Mouse (Mus musculus) erythroid progenitor cell, adult 5-6 weeks (primary cell): Measurements from ENCODE around the gene Prdx6b. TPM values are rescaled to one million over a fixed set of nuclear protein-coding genes. Genes with fewer than 3 reads are reported as not detected.
A peak's percentile ranks its signal among the peaks of the same experiment; 100 is the strongest.

Source experiments
- ATAC-seq: replicated peaks from 2 replicates; pipeline ENCODE4 v1.8.0; 2016; ENCODE audit warnings: moderate number of reproducible peaks, mild to moderate bottlenecking, moderate TSS enrichment, inconsistent platforms; ENCODE audit not compliant: poor library complexity, low FRiP score, severe bottlenecking
- total RNA-seq, 2 experiments: library from RNA; stranded (forward) in 1 of 2; stranded (reverse) in 1 of 2; fragments of 150-400 nt in 1 of 2; fragments of 186-747, 209-891 nt in 1 of 2; gene quantifications; 2 replicates each; pipeline versions ENCODE4 v1.2.3 to v1.2.4; 2015 to 2017; ENCODE audit warnings: low replicate concordance in 2 of 2

Gene Prdx6b
- total RNA-seq (2015; ENCODE audit: low replicate concordance) (not detected in 2 replicates), total RNA-seq (2017; ENCODE audit: low replicate concordance) (not detected in 2 replicates)

GRCm38 (mm10) chr2:80292172-80292571 is at the start of gene Prdx6b:
Gene Prdx6b (plus strand): TSS chr2:80292472.
- ATAC-seq, result no peak

GRCm38 (mm10) chr2:80247466-80247865 is 44.8 kb upstream of the Prdx6b start:
- ATAC-seq, result no peak

DNA sequence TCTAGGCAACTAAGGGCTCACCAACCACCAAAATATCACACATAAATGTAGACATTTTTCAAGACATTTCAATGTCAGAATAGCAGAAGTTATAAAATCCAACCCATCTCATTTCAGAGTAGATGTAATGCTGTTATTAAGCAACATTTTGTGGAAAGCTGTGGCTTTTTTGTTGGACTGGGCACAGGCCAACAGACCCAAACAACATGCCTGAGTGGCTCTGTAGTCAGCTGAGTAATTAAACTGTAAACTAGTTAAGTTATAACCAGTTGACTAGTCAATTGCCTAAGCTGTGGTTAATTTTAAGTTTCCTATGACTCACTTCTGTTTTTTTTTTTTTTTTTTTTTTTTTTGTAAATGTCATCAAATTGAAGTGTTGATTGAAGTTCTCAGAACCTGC is 44.4 kb upstream of the Prdx6b start:
- no peak for ATAC-seq

GRCm38 (mm10) chr2:80259888-80260672 is 32.2 kb upstream of the Prdx6b start:
- no peak for ATAC-seq

- ATAC-seq, result 0 out of 2 replicates have a peak, but pooled peaks have one; percentile 39
These were observed 25.4 kb upstream of the Prdx6b start for GRCm38 (mm10) chr2:80266894-80267293.

- no peak for ATAC-seq
These were observed 24.2 kb upstream of the Prdx6b start for GRCm38 (mm10) chr2:80268053-80268452.

DNA sequence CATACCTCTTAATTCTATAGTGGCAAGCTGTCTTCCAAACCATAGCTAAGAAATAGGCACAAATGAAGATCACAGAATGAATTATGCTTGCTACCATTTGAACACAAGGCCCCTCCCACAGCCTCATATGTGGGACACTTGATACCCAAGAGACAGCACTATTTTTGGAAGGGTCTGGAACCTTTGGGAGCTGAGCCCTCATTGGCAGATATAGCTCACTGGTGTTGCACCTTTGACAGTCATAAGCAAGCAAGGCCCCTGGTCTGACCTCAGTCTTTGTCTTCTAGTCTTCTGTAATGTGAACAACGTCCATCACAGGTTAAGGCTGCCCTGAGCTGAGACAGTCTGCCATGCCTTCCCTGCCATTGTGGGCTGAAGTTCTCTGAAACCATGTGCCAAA is 20.8 kb upstream of the Prdx6b start:
- no peak for ATAC-seq

DNA sequence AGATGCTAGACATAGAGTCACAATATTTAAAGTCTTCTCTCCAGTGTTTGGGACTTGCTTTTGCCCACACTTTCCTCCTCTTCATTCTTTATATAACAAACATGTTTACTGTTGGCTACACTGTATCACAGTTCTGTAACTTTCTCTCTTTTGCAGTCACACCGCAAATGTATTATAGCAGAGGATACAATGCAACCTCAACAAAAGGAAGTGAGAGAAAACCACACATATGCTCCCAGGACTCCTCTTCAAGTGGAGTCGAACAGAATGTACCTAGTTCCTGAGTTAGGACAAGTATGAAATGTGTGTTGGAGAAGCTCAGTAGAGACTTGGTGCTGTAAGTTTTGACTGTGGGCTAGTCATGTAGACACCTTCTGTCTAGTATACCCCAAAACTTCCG is 19.2 kb upstream of the Prdx6b start:
- ATAC-seq, result no peak

DNA sequence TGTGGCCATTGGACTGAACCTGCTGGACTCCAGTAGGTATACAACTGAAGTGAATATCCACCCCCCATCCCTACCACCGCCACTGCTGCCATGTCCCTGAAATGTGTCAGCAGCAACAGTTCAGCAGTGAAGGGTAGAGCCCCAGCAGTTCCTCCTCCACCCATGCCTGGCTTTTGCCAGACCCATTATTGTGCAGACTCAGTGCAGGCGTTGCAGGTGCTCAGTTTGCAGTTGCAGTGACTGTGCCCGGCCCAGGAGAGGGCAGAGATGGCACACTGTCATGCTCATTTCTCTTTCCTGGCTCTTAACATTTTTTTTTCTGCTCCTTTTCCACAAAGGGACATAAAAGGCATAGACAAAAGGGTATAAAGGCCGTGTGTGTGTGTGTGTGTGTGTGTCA is 18.5 kb upstream of the Prdx6b start:
- 0 out of 2 replicates have a peak, but pooled peaks have one; percentile 39 for ATAC-seq

- 0 out of 2 replicates have a peak, but pooled peaks have one; percentile 63 for ATAC-seq
These were observed 17.1 kb upstream of the Prdx6b start for GRCm38 (mm10) chr2:80275136-80275535.

- ATAC-seq, result no peak
These were observed 10.1 kb upstream of the Prdx6b start for GRCm38 (mm10) chr2:80282214-80282613.

DNA sequence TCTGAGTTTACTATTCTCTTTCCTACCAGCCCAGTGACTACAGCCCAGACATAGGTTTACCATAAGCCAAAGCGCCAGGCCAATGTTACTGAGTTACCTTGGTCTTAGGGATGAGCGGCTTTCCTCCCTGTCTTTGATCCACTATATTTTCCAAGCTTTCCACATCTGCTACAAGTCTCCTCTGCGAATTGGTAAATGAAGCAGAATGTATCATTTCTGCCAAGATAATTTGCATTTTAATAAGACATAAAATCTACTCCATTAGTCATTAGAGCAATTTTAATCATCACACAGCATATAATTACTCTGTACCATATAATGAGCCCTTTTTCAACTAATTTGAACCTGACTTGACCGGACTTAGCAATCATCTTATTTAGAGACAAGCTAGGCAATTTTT is 5.9 kb upstream of the Prdx6b start:
- ATAC-seq, result no peak

DNA sequence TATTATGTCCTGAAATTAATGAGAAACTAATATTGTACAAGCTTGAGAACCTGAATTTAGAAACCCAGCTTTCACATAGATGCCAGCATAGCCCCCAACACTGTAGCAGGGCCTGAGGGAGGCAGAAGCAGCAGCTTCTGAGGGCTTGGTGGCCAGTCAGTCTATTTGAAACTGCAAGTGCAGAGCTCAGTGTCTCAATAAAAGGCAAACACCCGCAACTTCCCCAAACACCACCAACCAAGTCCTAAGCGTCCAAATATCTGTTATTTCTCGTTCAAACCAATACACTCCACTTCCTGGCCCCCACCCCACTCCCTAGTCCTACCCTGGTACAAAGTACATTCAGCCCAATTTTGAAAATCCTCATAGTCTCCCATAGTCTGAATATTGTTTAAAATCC is 6.1 kb downstream of the Prdx6b start:
- no peak for ATAC-seq

GRCm38 (mm10) chr2:80300806-80301205 is 8.5 kb downstream of the Prdx6b start:
- no peak for ATAC-seq

DNA sequence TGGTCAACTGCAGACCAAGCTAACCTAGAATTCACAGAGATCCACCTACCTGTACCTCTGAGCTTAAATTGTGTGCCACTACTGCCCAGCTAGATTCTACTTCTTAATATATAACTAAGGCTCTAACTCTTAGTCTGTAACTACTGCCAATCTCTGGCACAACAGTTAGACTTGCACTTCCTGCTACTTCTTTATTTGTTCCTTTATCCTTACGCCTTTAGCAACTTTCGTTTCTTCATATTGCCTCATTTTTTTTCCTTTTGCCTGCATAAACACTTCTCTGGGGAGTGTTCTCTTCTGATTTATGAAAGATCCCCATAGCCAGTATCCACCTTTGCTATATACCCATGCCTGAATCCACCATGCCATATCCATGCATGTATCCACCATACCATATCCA is 11.7 kb downstream of the Prdx6b start:
- ATAC-seq, result no peak

- ATAC-seq, result no peak
These were observed 15.4 kb downstream of the Prdx6b start for GRCm38 (mm10) chr2:80307701-80308100.

- no peak for ATAC-seq
These were observed 17.5 kb downstream of the Prdx6b start for GRCm38 (mm10) chr2:80309775-80310174.

- peak; percentile 74 for ATAC-seq
These were observed 18.5 kb downstream of the Prdx6b start for GRCm38 (mm10) chr2:80310772-80311171.

- peak; percentile 67 for ATAC-seq
These were observed 19.1 kb downstream of the Prdx6b start for GRCm38 (mm10) chr2:80311350-80311749.

DNA sequence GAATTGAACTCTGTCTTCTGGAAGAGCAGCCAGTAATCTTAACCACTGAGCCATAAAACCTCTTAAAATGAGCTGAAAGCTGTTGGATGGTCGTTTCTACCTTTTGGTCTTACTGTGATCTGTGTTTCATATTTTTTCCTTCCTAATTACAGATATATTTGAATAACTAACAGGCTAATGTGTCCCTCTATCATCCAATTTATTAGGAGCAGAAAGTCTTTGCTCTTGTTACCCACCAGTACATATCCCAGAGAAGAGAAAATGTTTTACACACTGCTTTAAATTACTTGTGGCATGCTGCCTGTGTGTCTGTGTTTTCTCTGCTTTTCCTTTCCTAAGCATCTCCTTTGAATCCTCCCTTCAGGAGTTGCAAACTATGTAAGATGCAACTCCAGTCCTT is 21.9 kb downstream of the Prdx6b start:
- ATAC-seq, result no peak

GRCm38 (mm10) chr2:80314854-80315241 is 22.6 kb downstream of the Prdx6b start:
- no peak for ATAC-seq
